Mouse (Mus musculus) embryonic facial prominence, embryonic 11.5 days (tissue): Measurements from ENCODE around the gene Zfp811. TPM values are rescaled to one million over a fixed set of nuclear protein-coding genes. Genes with fewer than 3 reads are reported as not detected.
"Not testable (repeated sequence)": the region's sequence is repeated elsewhere in the genome, so short reads cannot be mapped to it uniquely, and the experiment has no call there.

ENCODE experiments used
- ATAC-seq: fragments of 200-750 bp; cut with Nextera tagmentation; replicated peaks from 2 replicates; pipeline ENCODE4 v1.8.0; 2017; ENCODE audit warnings: low read depth; ENCODE audit not compliant: insufficient number of reproducible peaks, low FRiP score, low TSS enrichment
- DNase-seq: peaks from one replicate; pipeline ENCODE4 v3.0.0-alpha.2; 2015; ENCODE audit warnings: low spot score
- H3K27ac ChIP-seq: fragments of 300-500 bp; sonication (generic); replicated peaks from 2 replicates; pipeline ENCODE4 v1.5.1; 2014; ENCODE audit warnings: mild to moderate bottlenecking, low read depth, low read length, control low read depth
- H3K27me3 ChIP-seq: fragments of 300-500 bp; sonication (generic); 2 replicates; pipeline ENCODE4 v1.6.1; 2014; ENCODE audit warnings: mild to moderate bottlenecking, low read length, moderate library complexity, mixed read lengths; ENCODE audit not compliant: control insufficient read depth, insufficient read depth
- H3K36me3 ChIP-seq: fragments of 300-500 bp; sonication (generic); replicated peaks from 2 replicates; pipeline ENCODE4 v1.6.1; 2014; ENCODE audit warnings: low read depth, mild to moderate bottlenecking, low read length, moderate library complexity, mixed read lengths; ENCODE audit not compliant: control insufficient read depth, insufficient read depth
- H3K4me1 ChIP-seq: fragments of 300-500 bp; sonication (generic); 2 replicates; pipeline ENCODE4 v1.6.1; 2014; ENCODE audit warnings: low read length, mixed read lengths; ENCODE audit not compliant: control insufficient read depth, insufficient read depth
- H3K4me2 ChIP-seq: fragments of 300-500 bp; sonication (generic); 2 replicates; pipeline ENCODE4 v1.6.1; 2014; ENCODE audit warnings: low read depth, mild to moderate bottlenecking, control low read depth, low read length, moderate library complexity
- H3K4me3 ChIP-seq: fragments of 300-500 bp; sonication (generic); 2 replicates; pipeline ENCODE4 v1.5.1; 2014; ENCODE audit warnings: low read depth, low read length, control low read depth
- H3K9ac ChIP-seq: fragments of 300-500 bp; sonication (generic); replicated peaks from 2 replicates; pipeline ENCODE4 v1.6.1; 2014; ENCODE audit warnings: mild to moderate bottlenecking, control low read depth, low read length
- H3K9me3 ChIP-seq: fragments of 300-500 bp; sonication (generic); replicated peaks from 2 replicates; pipeline ENCODE4 v1.6.1; 2016; ENCODE audit warnings: mild to moderate bottlenecking, low read length, inconsistent platforms, mixed read lengths; ENCODE audit not compliant: control insufficient read depth
- WGBS: fragments of 180-500 bp; shearing (Covaris S2); extraction: QIAGEN DNeasy Blood & Tissue Kit; methylation state at CpG from one replicate; pipeline ENCODE4 v1.1.7; 2014; 5-methylcytosine and 5-hydroxymethylcytosine counted together
- polyA plus RNA-seq: library from polyadenylated mRNA; unstranded; fragments of >200 nt; fragmentation: Nextera tagmentation; extraction: Ambion mirVana; gene quantifications from 2 replicates; pipeline ENCODE4 v1.2.1, GENCODE M21; 2014

The Zfp811 gene
- polyA plus RNA-seq, result 11.5 and 13.2 TPM in 2 replicates

DNA sequence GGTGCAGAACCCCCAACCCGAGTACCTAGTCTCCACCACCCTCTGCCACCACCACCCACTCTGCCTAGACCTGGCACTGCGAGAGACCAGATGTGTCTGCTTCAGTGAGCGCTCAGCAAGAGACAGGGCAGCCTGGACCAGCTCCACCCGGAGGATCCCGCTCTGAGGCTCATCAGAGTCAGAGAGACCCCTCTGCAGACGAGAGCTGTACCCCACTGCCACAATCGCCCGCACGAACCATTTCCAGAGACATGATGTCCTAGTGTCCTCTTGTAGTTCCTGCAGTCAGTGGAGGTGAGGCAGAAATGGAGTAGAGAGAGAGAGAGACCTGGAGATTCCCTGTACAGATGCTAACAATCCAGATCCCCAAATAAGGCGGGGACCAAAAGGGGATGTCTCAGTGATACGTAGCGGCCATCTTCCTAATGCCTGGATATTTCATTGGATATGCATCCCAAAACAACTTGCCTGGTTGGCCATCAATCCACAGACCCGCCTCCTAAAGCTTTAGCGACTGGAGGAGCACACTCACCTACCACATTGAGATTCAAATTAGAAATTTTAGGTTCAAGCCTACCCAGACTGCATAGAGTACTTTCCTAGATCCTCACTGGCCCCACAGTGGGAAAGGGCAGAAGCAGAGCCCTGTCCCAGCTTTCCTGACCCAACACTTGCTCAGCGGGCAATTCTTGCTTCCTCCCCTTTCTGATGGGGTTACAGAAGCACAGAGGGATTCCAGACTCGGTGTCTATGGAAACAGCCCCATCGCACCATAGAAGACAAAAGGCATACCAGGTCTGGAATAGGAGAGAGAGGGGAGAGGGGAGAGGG lies at the start of gene Zfp811:
Gene Zfp811, minus strand, starts transcription at position 388 of the 831 bp plus-strand sequence.
- H3K4me2 ChIP-seq, result peak within 1 kb of the TSS; percentile 44
- DNase-seq (peak; percentile 85), ATAC-seq (peak; percentile 88)
- peak within 1 kb of the TSS; percentile 44 for H3K9ac ChIP-seq
- no peaks in the 10 kb centered on the region for H3K36me3 ChIP-seq
- H3K27ac ChIP-seq, result no peak within 1 kb of the TSS; the same call in 1 of the 2 replicates
- no peaks in the 10 kb centered on the region for H3K27me3 ChIP-seq
- 0% methylated on average over 17 of the region's 17 CpGs for WGBS
- H3K4me1 ChIP-seq, result no peaks in the 10 kb centered on the region
- no peaks in the 10 kb centered on the region for H3K9me3 ChIP-seq
- peak within 1 kb of the TSS; percentile 34 for H3K4me3 ChIP-seq

DNA sequence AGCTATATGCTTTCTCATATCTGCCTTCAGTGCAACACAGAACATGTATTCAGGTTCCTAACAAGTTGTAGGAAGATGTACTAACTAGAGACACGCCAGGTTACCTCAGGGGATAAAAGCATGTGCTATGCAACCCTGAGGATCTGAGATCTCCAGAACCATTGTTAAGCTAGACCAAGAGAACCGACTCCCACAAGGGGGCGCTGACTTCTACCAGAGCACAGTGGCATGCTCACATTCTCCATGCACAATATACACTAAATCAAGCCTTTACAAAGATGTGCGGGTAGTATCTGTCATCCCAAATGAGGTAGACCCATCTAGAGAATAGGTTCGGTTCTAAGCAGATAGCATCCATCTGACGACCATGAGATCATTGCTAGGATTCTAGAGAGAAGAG lies 47.0 kb upstream of the Zfp811 start:
- WGBS, result 54% methylated on average over 3 of the region's 6 CpGs
- H3K4me2 ChIP-seq, H3K4me1 ChIP-seq, ATAC-seq, H3K9me3 ChIP-seq, H3K36me3 ChIP-seq, H3K4me3 ChIP-seq, H3K27ac ChIP-seq, H3K27me3 ChIP-seq, H3K9ac ChIP-seq, DNase-seq: not testable (repeated sequence)

- no peaks in the 10 kb centered on the region for H3K4me1 ChIP-seq
- H3K36me3 ChIP-seq, result no peaks in the 10 kb centered on the region
- no peak overlapping the region for H3K4me3 ChIP-seq
- ATAC-seq (0 out of 2 replicates have a peak, but pooled peaks have one; percentile 18), DNase-seq (peak; percentile 13)
- H3K27me3 ChIP-seq, result no peaks in the 10 kb centered on the region
- no peak overlapping the region for H3K9ac ChIP-seq
- no peak overlapping the region for H3K4me2 ChIP-seq
- no peak overlapping the region for H3K27ac ChIP-seq
- no peaks in the 10 kb centered on the region for H3K9me3 ChIP-seq
- WGBS, result 52% methylated on average over 7 of the region's 7 CpGs
Observed at GRCm38 (mm10) chr17:32851581-32851980, 41.9 kb upstream of the Zfp811 start.

- Histone ChIP-seq H3K4me2 (no peak overlapping the region), H3K9me3 (no peaks in the 10 kb centered on the region), H3K4me3 (no peak overlapping the region), H3K9ac (no peak overlapping the region), H3K36me3 (no peaks in the 10 kb centered on the region), H3K27me3 (no peaks in the 10 kb centered on the region), H3K4me1 (no peaks in the 10 kb centered on the region), H3K27ac (no peak overlapping the region)
- 71% methylated on average over 2 of the region's 2 CpGs for WGBS
- DNase-seq (no peak), ATAC-seq (no peak)
Observed at GRCm38 (mm10) chr17:32841388-32841787, 31.7 kb upstream of the Zfp811 start.

- H3K4me1 ChIP-seq, result no peaks in the 10 kb centered on the region
- H3K4me2 ChIP-seq, result no peak overlapping the region; the same call in 1 of the 2 replicates
- no peaks in the 10 kb centered on the region for H3K36me3 ChIP-seq
- DNase-seq (peak; percentile 8), ATAC-seq (no peak)
- H3K27me3 ChIP-seq, result no peaks in the 10 kb centered on the region
- no peak overlapping the region for H3K27ac ChIP-seq
- no peak overlapping the region for H3K9ac ChIP-seq
- 39% methylated on average over 15 of the region's 15 CpGs for WGBS
- H3K9me3 ChIP-seq, result no peaks in the 10 kb centered on the region
- H3K4me3 ChIP-seq, result no peak overlapping the region
Observed at GRCm38 (mm10) chr17:32839083-32839802, 29.5 kb upstream of the Zfp811 start.

DNA sequence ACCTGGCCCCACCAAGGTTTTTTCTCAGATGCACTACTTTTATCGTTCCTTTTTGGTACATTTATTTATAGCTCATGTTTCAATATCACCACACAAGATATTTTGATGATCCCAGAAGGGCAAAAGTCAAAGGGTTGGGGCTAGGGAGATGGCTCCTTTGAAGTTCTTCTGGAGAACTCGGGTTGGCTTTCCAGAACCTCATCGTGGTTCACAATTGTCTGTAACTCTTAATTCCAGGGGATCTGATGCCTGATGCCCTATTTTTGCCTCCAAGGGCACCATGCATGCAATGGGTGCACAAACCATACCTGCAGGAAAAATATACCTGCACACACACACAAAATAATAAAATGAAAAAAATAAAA lies 20.7 kb upstream of the Zfp811 start:
- Histone ChIP-seq H3K9me3 (no peaks in the 10 kb centered on the region), H3K27me3 (no peaks in the 10 kb centered on the region), H3K27ac (no peak overlapping the region), H3K36me3 (no peaks in the 10 kb centered on the region), H3K4me1 (no peaks in the 10 kb centered on the region), H3K4me2 (peak overlapping the region; percentile 66; the same call in 1 of the 2 replicates), H3K4me3 (peak overlapping the region; percentile 91; the same call in 1 of the 2 replicates), H3K9ac (no peak overlapping the region; the same call in 1 of the 2 replicates)
- DNase-seq (no peak), ATAC-seq (no peak)
- WGBS, result 36% methylated on average over 3 of the region's 3 CpGs

DNA sequence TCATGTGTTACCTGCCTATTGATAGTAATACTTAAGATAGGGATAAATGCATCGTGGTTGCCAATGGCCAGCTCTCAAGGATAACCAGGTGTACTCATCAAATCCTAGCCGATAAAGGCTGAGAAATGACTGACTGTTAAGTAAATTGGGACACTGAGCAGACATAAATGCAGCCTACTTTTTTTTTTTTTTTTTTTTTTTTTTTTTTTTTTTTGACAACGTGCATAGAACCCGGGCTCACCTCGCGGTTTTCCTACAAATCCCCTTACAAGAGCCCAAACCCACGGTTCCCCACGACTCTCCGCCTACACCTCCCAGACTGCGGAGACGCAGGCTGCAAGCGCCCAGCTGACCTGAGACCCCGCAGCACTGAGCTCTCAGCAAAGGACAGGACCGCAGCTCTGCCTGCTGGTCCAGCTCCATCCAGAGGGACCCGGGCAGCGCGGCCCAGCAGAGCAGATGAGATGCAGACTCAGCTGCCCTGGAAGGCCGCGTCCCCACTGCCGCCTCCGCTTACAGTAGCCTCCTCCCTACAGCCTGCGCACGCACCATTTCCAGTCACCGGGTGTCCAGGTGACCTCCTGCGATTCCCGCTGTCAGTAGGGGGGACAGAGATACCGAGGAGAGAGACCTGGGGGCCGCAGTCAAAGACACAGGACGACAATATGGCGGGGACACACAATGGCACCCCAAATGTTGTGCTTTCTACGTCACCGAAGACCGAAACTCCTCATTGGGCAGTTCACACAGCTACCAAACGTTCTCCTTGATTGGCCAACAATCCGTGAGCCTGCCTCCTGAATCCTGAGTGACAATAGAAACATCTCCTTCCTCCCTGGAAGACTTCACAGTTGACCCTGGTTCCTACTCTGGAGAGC lies 20.0 kb upstream of the Zfp811 start, which contains the start of gene Zfp799:
Gene Zfp799, minus strand, starts transcription at position 722 of the 878 bp plus-strand sequence.
- Histone ChIP-seq H3K9ac (peak within 1 kb of the TSS; percentile 97), H3K4me2 (peak within 1 kb of the TSS; percentile 66), H3K4me1 (no peaks in the 10 kb centered on the region), H3K27me3 (no peaks in the 10 kb centered on the region), H3K36me3 (no peaks in the 10 kb centered on the region), H3K27ac (no peak within 1 kb of the TSS), H3K4me3 (peak within 1 kb of the TSS; percentile 91), H3K9me3 (no peaks in the 10 kb centered on the region)
- DNase-seq, result peak; percentile 93
- peak; percentile 96 for ATAC-seq
- 1% methylated on average over 35 of the region's 35 CpGs for WGBS
